Mouse (Mus musculus) layer of hippocampus, adult 2 months (tissue): Measurements from ENCODE around the gene Plagl2. TPM values are rescaled to one million over a fixed set of nuclear protein-coding genes. Genes with fewer than 3 reads are reported as not detected.
"Not testable (repeated sequence)": the region's sequence is repeated elsewhere in the genome, so short reads cannot be mapped to it uniquely, and the experiment has no call there.

Experiments
- DNase-seq, 2 experiments: peaks; one replicate each; pipeline ENCODE4 v3.0.0; 2022; ENCODE audit warnings: low spot score in 2 of 2
- H3K27ac ChIP-seq: fragments of 200-600 bp; 2 replicates; pipeline ENCODE4 v1.8.1; 2022
- H3K4me3 ChIP-seq: fragments of 200-600 bp; 2 replicates; pipeline ENCODE4 v1.8.1; 2022; ENCODE audit warnings: mild to moderate bottlenecking
- CTCF ChIP-seq: fragments of 200-600 bp; conservative IDR thresholded peaks from 2 replicates; pipeline ENCODE4 v1.8.1; 2022; ENCODE audit warnings: antibody characterized with exemption, mild to moderate bottlenecking, moderate library complexity
- long read RNA-seq, 2 experiments: library from polyadenylated mRNA; stranded (forward); transcript quantifications; one replicate each; pipeline ENCODE4 v2.0.0; 2021; ENCODE audit warnings: borderline mapping rate in 2 of 2
- total RNA-seq, 2 experiments: library from RNA; stranded (reverse); gene quantifications; 2 replicates each; pipeline ENCODE4 v1.2.3; 2021

Plagl2 gene
- total RNA-seq, result 1 to 10 TPM; 5.5 to 5.8 TPM
- long read RNA-seq, experiment 1, full-length matches to known transcripts, result 1 of 2 reads
- long read RNA-seq, experiment 1, partial matches to known transcripts, result 0 of 2 reads
- long read RNA-seq, experiment 1, other reads (novel, unspliced or antisense), result 1 of 2 reads
- long read RNA-seq, experiment 2, partial matches to known transcripts, result 0 of 3 reads
- long read RNA-seq, experiment 2, other reads (novel, unspliced or antisense), result 3 of 3 reads

DNA sequence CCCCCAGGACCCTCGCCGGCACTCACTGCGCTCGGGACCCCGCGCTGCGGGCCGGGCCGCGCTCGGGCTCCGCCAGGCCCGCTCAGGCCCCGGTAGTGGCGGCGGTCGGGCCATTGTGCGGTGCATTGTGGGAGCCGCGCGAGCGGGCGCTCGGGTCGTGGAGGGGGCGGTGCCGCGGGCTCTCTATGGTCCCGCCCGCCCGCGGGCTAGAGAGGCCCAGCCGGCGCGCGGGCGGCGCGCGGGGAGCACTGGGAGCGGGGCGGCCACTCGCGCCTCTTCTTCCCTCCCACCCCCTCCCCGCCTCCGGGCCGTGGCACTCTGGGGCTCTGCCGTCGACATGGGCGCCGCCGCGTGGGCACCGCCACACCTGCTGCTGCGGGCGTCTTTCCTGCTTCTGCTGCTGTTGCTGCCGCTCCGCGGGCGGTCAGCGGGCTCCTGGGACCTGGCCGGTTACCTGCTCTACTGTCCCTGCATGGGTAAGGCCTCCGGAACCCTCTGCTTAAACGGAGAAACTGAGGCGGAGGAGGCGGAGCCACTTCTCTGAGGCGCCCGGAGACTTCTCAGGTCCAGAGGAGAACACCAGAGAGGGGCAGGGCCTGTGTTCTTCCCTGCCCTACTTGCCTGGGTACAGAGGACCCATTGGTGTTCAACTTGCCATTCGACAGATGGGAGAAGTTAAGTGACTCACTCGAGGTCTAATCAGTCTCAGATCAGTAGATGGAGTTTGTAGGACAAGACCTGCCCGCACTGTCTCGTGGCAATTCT lies at the start of gene Plagl2, which contains the start of gene Pofut1:
TSS of gene Plagl2 (minus strand) at position 177 of the 765 bp plus-strand sequence.
TSS of gene Pofut1 (plus strand) at position 284 of the 765 bp plus-strand sequence.
- DNase-seq, result peak; percentile 86 to 88

DNA sequence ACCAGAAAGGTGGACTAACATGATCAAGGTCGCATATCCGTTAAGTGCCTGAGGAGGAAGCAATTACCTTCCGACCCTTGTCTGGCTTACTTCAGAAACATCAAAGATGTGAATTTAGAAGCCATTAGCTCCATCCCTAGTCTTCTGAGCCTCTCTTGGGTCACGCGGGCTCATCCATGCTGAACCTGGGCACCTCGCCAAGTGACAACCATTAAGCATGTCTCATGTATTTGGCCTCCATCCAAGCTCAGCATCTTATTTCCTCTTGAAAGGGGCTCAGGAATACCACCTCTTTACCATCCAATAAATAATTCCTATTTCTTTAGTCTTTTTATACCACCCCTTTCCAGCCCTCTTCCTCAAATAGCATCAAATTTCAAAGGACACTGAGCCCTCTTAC lies 46.6 kb upstream of the Plagl2 start:
- TF ChIP-seq CTCF, result no peak
- Histone ChIP-seq H3K4me3 (no peak overlapping the region), H3K27ac (no peak overlapping the region)
- no peak for DNase-seq

More for the DNA sequence above, at the start of gene Plagl2, which contains the start of gene Pofut1:
- H3K4me3 ChIP-seq, result peak within 1 kb of the TSS; percentile 89
- peak within 1 kb of the TSS; percentile 93 for H3K27ac ChIP-seq
- TF ChIP-seq CTCF, result peak; percentile 56

- no peak for TF ChIP-seq CTCF
- H3K4me3 ChIP-seq, result no peak overlapping the region
Observed at GRCm38 (mm10) chr2:153286524-153286923, 45.3 kb upstream of the Plagl2 start.

DNA sequence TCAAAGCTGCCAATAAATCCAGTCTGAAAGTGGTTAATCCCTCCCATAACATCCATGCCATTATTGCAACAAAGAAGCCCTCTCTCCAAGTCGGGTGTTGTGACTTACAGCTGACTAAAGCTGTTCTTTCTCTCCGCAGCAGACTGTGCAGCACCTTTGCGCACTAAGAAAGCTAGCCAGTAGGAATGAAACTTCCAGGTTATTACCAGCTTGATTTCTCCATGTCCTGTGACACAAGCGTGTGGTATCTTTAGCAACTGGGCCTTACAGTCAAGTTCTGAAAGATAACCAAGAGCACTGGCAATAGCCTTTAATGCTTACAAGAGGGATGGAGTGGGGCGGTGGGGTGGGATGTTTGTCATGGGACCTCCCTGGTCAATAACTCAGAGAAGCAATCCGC lies 42.7 kb upstream of the Plagl2 start:
- Histone ChIP-seq H3K4me3 (no peak overlapping the region), H3K27ac (no peak overlapping the region)
- no peak for TF ChIP-seq CTCF
- no peak for DNase-seq

More at GRCm38 (mm10) chr2:153286524-153286923, 45.3 kb upstream of the Plagl2 start:
- H3K27ac ChIP-seq, result no peak overlapping the region
- DNase-seq, result no peak

GRCm38 (mm10) chr2:153278357-153278756 lies 37.1 kb upstream of the Plagl2 start:
- TF ChIP-seq CTCF, result no peak
- DNase-seq, result no peak
- no peak overlapping the region for H3K4me3 ChIP-seq
- H3K27ac ChIP-seq, result no peak overlapping the region

GRCm38 (mm10) chr2:153276846-153277245 lies 35.6 kb upstream of the Plagl2 start:
- peak; percentile 26 for TF ChIP-seq CTCF
- H3K4me3 ChIP-seq, DNase-seq, H3K27ac ChIP-seq: not testable (repeated sequence)

GRCm38 (mm10) chr2:153276440-153276839 lies 35.2 kb upstream of the Plagl2 start:
- DNase-seq, result no peak
- Histone ChIP-seq H3K4me3 (no peak overlapping the region), H3K27ac (no peak overlapping the region)
- TF ChIP-seq CTCF, result no peak

GRCm38 (mm10) chr2:153275577-153275976 lies 34.4 kb upstream of the Plagl2 start:
- DNase-seq, H3K27ac ChIP-seq, H3K4me3 ChIP-seq: not testable (repeated sequence)

GRCm38 (mm10) chr2:153274919-153275247 lies 33.7 kb upstream of the Plagl2 start:
- no peak for DNase-seq
- TF ChIP-seq CTCF, result no peak
- no peak overlapping the region for H3K4me3 ChIP-seq
- H3K27ac ChIP-seq, result no peak overlapping the region

- not testable (repeated sequence) for H3K27ac ChIP-seq, DNase-seq, H3K4me3 ChIP-seq
Observed at GRCm38 (mm10) chr2:153274200-153274918, 33.1 kb upstream of the Plagl2 start.

DNA sequence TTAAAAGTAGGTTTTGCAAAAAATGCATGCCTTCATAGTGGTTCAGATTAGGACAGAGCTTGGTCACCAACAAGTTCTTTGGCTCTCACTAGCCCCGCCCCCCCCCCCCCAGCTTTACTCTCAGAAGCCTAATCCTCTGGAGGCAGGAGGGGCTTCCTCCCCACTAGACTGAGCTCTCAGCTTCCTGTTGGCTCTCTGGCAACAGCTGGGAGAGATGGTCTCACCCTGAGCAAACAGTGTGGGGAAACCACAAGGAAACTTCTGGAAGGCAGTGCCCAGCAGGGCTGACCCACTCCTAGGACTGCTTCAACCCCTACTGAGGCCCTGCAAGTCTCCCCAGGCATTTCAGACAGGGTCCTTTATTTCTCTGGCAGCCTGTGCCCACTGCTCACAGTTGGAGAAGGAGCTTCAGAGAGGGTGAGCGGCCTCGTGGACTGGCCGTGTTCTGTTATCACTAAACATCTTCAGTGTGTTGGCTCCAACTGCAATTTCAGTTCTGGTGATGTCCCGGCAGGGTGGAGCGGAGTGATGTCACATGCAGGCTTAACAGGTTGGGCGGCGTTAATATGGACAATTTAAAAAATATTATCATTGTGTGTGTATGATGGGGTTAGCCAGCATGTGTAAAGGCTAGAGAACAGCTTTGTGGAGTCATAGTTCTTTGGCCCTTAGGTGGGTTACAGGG lies 29.1 kb upstream of the Plagl2 start:
- DNase-seq, H3K4me3 ChIP-seq, H3K27ac ChIP-seq: not testable (repeated sequence)

- no peak for TF ChIP-seq CTCF
- Histone ChIP-seq H3K4me3 (no peak overlapping the region), H3K27ac (no peak overlapping the region)
- DNase-seq, result no peak
Observed at GRCm38 (mm10) chr2:153267331-153267730, 26.1 kb upstream of the Plagl2 start.

- Histone ChIP-seq H3K27ac (no peak overlapping the region), H3K4me3 (no peak overlapping the region)
- TF ChIP-seq CTCF, result no peak
- DNase-seq, result no peak
Observed at GRCm38 (mm10) chr2:153263053-153263452, 21.8 kb upstream of the Plagl2 start.
